Mouse (Mus musculus) liver (tissue): ENCODE measurements around the gene Usp10.
A peak's percentile ranks its signal among the peaks of the same experiment; 100 is the strongest.

Source experiments
- DNase-seq: peaks from one replicate; pipeline ENCODE4 v3.0.0-alpha.2; 2020; ENCODE audit warnings: mixed read lengths

The Usp10 gene

DNA sequence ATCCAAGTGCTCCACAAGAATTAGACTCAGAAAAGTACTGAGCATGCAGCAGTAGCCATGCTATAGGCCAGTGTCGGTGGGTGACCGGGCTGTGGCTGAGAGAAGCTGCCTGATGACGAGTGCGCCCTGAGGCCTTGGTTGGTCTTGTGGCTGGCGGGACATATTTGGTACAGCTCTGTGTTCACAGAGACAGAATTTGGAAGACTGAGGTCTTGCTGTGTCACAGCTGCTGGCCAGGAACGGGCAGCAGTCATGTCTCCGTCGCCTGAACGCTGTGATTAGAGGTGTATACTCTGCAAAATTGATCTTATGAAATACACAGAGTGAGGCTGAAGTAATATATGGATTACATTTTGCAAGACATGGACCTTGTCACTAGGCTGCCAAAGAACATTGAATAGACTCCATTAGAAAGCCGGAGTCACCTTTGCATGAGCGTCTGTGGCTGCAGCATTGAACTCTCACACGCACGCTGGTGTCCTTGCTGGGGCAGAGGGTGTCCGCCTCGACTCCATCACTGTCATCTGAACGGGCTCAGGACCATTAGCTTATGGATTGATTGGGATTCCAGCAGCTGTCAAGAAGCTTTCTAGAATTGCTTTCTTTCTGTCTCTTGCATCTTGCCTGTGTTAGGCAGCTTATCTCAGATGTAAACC, 6.2 kb downstream of the Usp10 start:
- no peak for DNase-seq

DNA sequence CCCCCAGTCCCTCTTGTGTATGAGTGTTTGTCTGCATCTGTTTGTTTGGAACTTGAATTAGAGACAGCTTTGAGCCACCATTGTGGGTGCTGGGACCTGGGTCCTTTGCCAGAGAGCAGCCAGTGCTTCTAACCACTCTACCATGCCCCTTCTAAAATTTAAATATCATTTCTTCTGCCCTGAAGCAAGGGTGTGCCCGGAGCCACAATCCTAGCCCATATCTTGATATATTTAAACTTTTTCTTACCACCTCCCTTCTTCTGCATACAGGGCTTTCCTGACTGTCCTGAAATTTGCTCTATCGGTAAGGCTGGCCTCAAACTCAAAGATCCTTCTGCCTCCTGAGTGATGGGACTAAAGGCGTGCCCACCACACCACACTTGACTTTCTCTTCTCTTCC, 7.3 kb downstream of the Usp10 start:
- DNase-seq: peak; percentile 50

DNA sequence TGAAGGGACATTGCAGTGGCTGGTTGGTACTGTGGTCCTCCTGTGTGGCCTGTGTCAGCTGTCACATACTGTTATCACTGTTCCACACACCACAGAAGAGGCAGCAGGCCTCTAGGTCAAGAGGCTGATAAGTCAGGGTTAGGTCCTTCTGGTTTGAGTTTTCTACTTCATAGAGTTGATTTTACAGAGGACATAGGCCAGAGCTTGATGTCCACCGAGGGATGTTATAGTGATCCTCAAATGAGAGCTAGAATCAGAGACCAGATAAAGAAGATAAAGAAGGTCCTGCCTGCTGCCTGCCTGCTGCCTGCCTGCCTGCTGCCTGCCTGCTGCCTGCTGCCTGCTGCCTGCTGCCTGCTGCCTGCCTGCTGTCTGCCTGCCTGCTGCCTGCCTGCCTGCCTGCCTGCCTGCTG, 8.0 kb downstream of the Usp10 start:
- DNase-seq: peak; percentile 85

DNA sequence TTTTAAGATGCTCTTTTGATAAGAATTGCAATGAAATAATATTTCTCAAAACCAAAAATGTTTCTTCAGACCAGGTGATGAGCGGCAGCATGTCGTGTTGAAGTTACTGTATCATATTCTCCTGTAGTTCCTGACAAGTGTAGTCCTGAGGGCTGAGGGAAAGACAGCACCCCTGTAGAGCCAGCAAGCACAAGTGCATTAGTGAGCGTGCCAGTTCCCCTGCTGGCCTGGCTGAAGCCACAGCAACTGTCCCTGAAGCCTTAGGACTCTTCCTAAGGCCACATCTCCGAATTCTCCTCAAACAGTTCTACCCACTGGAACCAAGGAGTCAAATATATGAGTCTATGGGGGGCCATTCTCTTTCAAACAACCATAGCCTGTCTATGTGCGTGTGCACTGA, 13.1 kb downstream of the Usp10 start:
- no peak for DNase-seq

GRCm38 (mm10) chr8:119925428-119925827, 15.3 kb downstream of the Usp10 start:
- DNase-seq: no peak

DNA sequence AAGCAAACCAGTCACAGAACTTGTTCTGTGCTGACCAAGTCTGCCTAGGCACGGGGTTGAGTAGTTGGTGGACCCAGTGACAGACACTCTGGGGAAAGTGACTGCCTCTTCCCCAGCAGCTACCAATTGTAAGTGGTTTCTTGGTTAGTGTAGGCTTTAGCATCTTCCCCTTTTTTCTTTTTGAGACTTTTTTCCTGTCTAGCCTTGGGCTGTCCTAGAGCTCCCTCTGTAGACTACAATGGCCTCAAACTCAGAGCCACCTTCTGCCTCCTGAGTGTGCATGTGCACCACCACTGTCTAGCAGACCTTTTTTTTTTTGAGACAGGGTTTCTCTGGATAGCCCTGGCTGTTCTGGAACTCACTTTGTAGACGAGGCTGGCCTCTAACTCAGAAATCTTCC, 16.3 kb downstream of the Usp10 start:
- DNase-seq: no peak

DNA sequence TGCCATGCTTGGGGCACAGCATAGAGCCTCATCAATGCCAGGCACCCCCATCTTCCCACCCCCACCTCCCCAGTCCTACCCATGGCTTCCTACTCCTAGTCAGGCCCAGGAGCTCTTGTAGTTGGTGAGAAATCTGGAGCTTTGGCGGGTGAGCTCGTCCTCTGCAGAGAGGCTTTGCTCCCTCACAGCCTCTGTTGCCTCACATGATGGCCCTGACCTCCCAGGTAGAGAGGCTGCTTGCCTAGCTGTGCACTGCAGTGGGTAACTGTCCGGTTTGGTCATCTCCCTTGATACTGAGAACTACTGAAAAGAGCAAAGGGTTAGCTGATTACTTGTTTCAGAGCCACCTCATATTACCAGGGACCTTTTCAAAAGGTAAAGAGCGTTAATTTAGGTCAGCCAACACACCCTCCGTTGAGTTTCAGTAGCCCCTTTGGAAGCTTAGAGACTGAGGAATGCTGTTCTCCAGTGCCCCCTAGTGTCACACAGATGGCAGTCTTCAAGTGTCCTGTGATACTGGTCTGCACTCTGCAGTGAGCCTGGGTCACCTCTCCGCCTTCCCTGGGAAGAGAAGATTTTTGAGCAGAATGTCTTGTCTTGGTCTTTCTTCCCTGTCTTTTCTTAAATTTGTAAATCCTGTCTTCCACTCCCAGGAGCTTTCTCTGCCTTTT, 17.4 kb downstream of the Usp10 start:
- DNase-seq: peak; percentile 60

GRCm38 (mm10) chr8:119931317-119931716, 21.2 kb downstream of the Usp10 start:
- DNase-seq: no peak

GRCm38 (mm10) chr8:119933681-119934080, 23.5 kb downstream of the Usp10 start:
- DNase-seq: no peak

GRCm38 (mm10) chr8:119935541-119935940, 25.4 kb downstream of the Usp10 start:
- no peak for DNase-seq

DNA sequence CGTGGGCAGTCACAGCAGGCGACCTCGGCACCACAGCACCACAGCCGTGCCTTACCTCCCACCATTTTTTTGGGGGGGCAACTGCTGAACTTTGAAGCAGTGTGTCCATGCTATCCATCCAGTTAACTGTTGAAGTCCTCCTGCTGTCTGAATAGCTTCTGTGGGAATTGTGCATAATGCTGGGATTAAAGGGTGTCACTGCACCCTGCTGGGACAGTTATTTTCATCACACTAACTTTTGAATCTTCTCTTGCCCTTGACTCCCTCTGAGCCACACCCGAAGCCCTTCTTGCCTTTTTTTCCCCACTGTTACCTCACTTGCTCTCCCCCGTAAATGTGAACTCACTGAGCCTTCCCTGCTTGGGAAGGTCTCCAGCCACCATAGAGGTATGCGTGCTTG, 28.3 kb downstream of the Usp10 start:
- DNase-seq: no peak

DNA sequence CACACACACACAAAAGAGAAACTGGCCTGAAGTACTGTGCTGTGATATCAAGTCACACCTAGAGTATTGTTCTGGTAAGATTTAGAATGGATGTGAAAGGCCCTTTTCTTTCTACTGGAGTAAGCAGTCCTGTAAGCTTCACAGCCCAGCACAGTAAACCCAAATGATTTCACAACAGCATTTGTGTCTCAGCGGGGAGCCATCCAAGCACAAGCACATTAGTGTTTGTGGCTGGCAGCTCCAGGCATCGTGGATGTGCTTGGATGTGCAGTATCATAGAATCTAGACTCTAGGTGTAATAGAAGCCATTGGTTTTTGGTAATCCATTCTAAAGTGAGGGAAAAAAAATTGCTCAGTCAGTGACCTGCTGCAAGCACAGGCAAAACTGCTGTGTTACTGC, 29.2 kb downstream of the Usp10 start:
- DNase-seq: no peak

DNA sequence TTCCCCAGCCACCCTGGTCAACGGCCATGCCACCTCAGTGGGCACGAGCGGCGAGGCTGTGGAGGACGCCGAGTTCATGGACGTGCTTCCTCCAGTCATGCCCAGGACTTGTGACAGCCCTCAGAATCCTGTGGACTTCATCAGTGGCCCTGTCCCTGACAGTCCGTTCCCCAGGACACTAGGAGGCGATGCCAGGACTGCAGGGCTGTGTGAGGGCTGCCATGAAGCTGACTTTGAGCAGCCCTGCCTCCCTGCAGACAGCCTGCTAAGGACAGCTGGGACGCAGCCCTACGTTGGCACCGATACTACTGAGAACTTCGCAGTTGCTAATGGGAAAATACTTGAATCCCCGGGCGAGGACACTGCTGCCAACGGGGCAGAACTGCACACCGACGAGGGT, 31.3 kb downstream of the Usp10 start:
- DNase-seq: no peak

DNA sequence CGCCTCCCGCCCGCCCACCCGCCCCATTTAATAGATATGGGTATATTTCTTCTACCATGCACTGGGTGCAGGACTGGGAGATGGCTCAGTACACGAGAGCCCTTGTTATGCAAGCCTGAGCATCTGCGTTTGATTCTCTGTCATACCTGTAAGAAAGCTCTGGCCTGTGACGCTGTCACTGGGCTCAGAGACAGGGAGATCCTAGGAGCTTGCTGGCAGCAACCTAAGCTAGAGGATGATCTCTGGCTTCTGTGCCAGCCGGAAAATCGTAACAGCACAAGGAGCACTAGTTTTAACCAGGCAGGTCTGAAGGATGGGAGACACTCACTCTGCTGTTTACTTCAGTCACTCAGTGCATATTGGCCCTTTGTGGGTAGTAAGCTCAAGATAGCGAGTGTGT, 33.5 kb downstream of the Usp10 start:
- no peak for DNase-seq

DNA sequence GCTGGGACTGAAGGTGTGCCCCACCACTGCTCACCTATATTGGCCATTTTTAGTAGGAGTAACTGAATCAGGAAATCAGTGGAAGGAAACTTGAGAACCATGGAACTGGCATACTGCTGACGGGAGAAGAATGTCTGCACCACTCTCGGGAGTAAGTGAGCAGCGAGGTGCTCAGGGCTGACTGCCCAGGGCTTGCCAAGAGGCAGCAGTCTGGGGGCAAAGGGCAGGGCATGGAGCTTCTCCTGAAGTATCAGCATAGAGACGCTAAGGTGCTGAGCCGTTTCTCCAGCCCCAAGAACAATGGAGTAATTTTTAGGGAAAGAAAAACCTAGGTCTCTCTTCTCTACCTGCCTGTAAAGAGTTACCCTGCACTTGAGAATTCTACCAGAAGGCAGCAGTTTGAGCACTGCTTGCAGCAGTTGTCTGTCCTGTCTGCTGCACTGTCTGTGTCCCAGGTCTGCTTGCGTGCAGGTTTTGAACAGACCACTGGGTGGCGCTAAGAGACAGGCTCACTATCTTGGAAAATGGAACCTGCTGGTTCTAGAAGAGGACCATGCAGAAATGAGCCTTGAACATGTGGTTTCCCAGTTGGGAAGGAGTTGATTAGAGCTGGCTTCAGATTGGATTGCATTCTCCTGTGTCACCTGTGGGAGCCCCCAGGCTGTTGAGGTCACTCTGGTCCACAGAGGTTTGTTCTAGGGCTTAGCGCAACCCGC, 34.1 kb downstream of the Usp10 start:
- DNase-seq: peak; percentile 75

DNA sequence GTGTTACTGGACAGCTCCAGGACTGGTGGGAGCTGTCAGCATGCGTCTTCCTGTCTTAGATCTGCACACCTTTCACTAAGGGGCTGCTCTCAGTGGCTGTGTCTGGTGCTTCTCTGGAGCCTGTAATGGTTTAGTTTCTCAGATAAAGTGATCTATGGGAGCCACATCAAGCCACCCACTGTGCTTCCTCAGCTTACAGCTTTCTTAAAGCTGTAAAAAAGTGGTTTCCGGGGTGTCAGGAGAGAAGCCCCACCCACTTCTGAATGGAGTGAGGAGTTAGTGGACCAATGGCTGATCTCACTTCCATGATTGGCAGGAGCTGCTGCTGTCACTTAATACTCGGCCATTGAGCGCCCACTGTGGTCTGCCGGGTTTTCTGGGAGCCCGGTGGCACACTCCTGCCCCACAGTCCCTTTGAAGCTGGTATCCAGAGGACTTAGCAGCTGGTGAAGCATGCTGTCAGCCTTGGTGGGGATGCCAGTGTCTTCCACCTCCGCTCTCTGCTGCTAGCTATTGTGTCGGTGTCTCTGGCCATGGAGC, 36.2 kb downstream of the Usp10 start:
- no peak for DNase-seq

DNA sequence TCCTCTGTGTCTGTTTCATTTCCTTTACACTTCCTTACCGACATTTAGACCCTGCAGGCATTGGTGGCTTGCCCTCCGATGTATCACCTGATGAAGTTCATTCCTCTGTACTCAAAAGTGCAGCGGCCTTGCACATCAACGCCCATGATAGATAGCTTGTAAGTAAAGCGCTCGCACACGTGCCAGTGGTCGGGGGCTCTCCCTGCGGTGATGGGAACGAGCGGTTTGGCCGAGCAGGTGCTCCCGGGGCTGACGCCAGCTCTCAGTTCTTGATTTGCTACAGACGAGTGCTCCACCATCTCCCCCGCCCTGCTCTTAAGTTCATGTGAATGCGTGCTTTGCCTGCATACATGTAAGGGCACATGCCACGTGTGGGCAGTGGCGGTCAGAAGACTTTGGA, 37.5 kb downstream of the Usp10 start:
- no peak for DNase-seq

DNA sequence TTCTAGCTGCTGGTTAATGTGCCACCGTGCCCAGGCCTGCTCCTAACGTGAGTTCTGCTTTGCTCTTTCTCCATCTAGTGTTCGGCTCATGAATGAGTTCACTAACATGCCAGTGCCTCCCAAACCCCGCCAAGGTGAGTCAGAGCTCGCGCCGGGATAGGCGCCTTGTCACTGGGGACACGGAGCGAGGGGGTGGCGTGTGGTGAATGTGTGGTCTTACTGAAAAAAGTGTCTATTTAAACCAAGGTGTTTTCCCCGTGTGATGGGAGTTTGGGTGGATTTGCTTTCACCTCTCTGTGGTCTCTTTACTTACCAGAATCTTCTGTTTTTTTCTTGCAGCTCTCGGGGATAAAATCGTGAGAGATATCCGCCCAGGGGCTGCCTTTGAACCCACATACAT, 38.2 kb downstream of the Usp10 start:
- no peak for DNase-seq

- no peak for DNase-seq
Observed at GRCm38 (mm10) chr8:119952282-119952681, 42.1 kb downstream of the Usp10 start.

- no peak for DNase-seq
Observed at GRCm38 (mm10) chr8:119952747-119953146, 42.6 kb downstream of the Usp10 start.

DNA sequence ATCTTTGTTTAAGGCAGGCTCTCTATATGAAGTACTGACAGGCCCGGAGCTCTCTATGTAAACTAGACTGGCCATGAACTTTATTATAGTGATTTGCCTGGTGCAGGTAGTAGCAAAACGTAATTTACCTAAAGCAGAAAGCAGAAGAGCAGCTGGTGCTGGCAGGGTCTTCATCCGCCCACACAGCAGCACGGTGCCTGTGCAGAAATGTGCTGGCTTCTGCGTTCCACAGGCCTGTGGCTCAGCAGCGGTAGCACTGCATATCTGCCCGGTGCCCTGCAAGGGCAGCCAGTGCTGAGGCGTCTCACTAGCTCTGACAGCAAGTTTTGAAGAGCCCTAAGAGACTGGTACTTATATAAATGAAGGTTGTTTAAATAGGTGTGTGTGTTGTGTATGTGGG, 45.2 kb downstream of the Usp10 start:
- no peak for DNase-seq

DNA sequence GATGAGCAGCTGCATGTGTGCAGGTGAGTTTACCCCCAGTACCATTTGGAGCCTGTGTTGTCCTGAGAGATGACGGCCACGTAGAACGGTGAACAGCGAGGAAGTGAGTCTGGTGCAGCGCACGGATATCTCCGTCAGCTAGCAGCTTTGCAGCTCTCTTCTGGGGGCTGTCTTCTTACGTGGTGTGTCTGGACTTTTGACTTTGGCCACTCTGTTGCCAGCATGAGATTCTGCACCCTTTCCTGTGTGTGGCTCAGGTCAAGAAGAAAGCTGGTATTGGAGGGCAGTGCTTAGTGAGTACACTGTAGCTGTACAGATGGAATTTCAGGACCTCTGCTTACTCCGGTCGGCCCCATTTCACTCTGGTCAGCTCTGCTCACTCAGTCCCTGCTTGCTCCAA, 47.9 kb downstream of the Usp10 start:
- no peak for DNase-seq

- no peak for DNase-seq
Observed at GRCm38 (mm10) chr8:119960531-119961104, 50.5 kb downstream of the Usp10 start.

- no peak for DNase-seq
Observed at GRCm38 (mm10) chr8:119964859-119965258, 54.7 kb downstream of the Usp10 start.
